Mouse (Mus musculus) C2C12 (cell line): ENCODE data around the gene Ier2. TPM values are rescaled to one million over a fixed set of nuclear protein-coding genes. Genes with fewer than 3 reads are reported as not detected.

Source experiments
- H3K27me3 ChIP-seq: one replicate; pipeline ENCODE4 v1.6.1; 2011; ENCODE audit not compliant: control insufficient read depth, insufficient read depth, insufficient read length
- H3K36me3 ChIP-seq: one replicate; pipeline ENCODE4 v1.6.1; 2011; ENCODE audit not compliant: control insufficient read depth, insufficient read depth
- H3K4me3 ChIP-seq: one replicate; pipeline ENCODE4 v1.5.1; 2011; ENCODE audit warnings: mild to moderate bottlenecking, control low read depth; ENCODE audit not compliant: poor library complexity, insufficient read depth, severe bottlenecking
- H3K79me2 ChIP-seq: one replicate; pipeline ENCODE4 v1.6.1; 2011; ENCODE audit not compliant: control insufficient read depth, insufficient read depth
- H3K79me3 ChIP-seq: one replicate; pipeline ENCODE4 v1.6.1; 2011; ENCODE audit warnings: low read depth, control low read depth
- H3ac ChIP-seq: one replicate; pipeline ENCODE3; 2011; ENCODE audit warnings: low read depth; ENCODE audit not compliant: control insufficient read depth, insufficient read length
- CEBPB ChIP-seq: IDR thresholded peaks from one replicate; pipeline ENCODE4 v1.6.1; 2011; ENCODE audit warnings: low read depth, mild to moderate bottlenecking, control low read depth, moderate library complexity
- CTCF ChIP-seq: IDR thresholded peaks from one replicate; pipeline ENCODE4 v1.5.1; 2011; ENCODE audit not compliant: control insufficient read depth, insufficient read depth, insufficient read length
- FOSL1 ChIP-seq: IDR thresholded peaks from one replicate; pipeline ENCODE4 v1.8.0; 2011; ENCODE audit warnings: mild to moderate bottlenecking, low read length; ENCODE audit not compliant: poor library complexity, insufficient read depth, severe bottlenecking
- MAX ChIP-seq: IDR thresholded peaks from one replicate; pipeline ENCODE4 v1.6.1; 2011; ENCODE audit warnings: mild to moderate bottlenecking, control low read depth
- MYOD1 ChIP-seq: IDR thresholded peaks from one replicate; pipeline ENCODE4 v1.6.1; 2011; ENCODE audit warnings: low read depth; ENCODE audit not compliant: control insufficient read depth, insufficient read length
- MYOG ChIP-seq: IDR thresholded peaks from one replicate; pipeline ENCODE4 v1.6.1; 2011; ENCODE audit not compliant: control insufficient read depth, insufficient read length; ENCODE audit errors: extremely low read depth
- USF1 ChIP-seq: IDR thresholded peaks from one replicate; pipeline ENCODE4 v1.6.1; 2011; ENCODE audit warnings: low read depth, mild to moderate bottlenecking, control low read depth, moderate library complexity
- polyA plus RNA-seq: library from polyadenylated mRNA; unstranded; fragments of >200 nt; fragmentation: generic; extraction: Trizol; gene quantifications from one replicate; pipeline ENCODE4 v1.2.1, GENCODE M21; 2012; ENCODE audit warnings: missing spikeins

The Ier2 gene
- polyA plus RNA-seq, 1 experiment: 61.4 TPM

DNA sequence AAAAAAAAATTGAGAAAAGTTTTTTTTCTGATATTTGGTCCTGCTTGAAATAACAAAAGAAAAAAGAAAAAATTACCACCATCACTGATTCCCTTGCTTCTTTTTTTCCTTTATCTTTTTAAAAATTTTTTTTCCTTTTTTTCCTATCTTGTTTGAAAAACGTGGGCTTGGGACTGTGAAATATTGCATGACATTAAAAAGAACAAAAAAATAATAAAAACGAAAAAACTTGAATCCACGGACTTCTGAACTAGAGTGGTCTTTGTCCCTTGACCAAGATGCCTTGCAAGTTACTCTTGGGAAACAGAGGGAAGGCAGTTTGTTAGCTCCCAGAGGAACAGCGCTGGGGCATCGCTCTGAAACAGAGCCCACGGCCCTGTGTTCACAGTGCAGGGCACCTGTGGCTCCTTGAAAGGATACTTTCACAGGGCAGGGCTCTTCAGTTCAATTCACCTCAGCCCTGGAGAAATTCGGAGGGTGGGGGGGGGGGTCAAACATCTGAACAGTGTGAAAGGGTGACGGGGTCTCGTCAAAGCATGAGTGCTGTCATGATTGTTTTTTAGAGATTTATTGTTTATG, 22.6 kb downstream of the Ier2 start:
- TF ChIP-seq MYOD1: no peak
- no peak for TF ChIP-seq FOSL1
- TF ChIP-seq MAX: no peak
- no peak for TF ChIP-seq USF1
- TF ChIP-seq CEBPB: no peak
- TF ChIP-seq MYOG: no peak
- no peak for TF ChIP-seq CTCF
- H3K27me3 ChIP-seq: no peaks in the 10 kb centered on the region
- H3K79me3 ChIP-seq: no peaks in the 10 kb centered on the region
- H3K79me2 ChIP-seq: no peaks in the 10 kb centered on the region
- no peak overlapping the region for H3ac ChIP-seq
- no peaks in the 10 kb centered on the region for H3K36me3 ChIP-seq
- peak overlapping the region; percentile 39 for H3K4me3 ChIP-seq

DNA sequence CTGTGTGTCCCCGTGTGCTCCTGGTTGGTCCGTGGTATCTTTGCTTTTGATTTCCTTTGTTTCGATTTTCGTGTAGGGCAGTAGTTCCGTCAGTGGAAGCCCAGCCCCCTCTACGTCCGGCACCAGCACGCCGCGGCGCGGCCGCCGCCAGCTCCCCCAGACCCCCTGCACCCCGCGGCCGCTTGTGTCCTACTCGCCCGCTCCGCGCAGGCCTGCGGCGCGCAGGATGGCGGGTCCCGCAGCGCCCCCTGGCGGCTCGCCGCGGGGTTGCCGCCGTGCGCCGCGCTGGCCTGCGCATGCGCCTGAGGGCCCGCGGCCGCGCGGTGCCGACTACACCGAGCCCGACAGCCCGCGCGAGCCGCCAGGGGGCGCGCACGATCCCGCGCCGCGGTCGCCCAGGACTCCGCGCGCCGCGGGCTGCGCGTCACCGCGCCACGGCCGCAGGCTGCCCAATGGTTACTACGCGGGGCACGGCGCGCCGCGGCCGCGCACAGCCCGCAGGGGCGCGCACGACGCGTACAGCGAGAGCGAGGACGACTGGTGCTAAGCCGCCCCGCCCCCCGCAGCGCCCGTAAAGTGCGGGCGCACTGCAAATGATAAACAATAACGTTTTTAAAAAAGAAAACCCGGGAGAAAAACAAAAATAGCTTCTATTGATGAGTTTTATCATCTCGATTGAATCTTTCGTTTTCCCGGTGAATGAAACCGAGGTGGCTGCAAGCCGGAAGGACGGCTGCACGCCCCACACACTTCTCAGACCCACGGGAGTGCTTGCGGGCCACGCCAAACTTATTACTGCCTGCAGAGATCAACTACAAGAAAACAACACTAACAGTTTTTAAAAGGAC, 23.3 kb downstream of the Ier2 start:
- no peaks in the 10 kb centered on the region for H3K36me3 ChIP-seq
- H3K79me2 ChIP-seq: no peaks in the 10 kb centered on the region
- H3K79me3 ChIP-seq: no peaks in the 10 kb centered on the region
- no peaks in the 10 kb centered on the region for H3K27me3 ChIP-seq
- peak overlapping the region; percentile 39 for H3K4me3 ChIP-seq
- peak overlapping the region; percentile 65 for H3ac ChIP-seq
- peak; percentile 100 for TF ChIP-seq CTCF
- TF ChIP-seq USF1: no peak
- TF ChIP-seq MAX: no peak
- TF ChIP-seq FOSL1: no peak

DNA sequence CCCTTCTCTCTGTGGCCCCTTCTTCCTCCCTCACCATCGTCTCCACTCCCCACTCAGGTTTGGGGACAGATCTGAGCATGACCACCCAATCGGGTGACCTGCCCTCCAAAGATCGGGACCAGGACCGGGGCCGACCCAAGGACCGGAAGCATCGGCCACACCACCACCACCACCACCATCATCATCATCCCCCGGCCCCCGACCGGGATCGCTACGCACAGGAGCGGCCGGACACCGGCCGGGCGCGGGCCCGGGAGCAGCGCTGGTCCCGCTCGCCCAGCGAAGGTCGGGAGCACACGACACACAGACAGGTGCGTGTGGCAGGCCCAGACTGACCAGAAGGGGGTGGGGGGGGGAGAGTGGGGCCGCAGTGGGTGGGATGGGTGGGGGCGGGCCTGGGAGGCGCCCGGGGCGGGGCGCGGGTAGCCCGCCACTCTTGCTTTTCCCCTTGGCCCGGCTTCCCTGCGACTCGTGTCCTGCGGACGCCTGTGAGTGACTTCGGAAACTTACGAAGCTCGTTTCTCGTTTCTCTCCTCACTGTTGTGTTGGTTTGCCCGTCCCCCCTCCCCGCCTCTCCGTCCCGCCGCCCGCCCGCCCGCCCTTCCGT, 24.0 kb downstream of the Ier2 start:
- Histone ChIP-seq H3K79me2 (no peaks in the 10 kb centered on the region), H3K79me3 (no peaks in the 10 kb centered on the region), H3ac (peak overlapping the region; percentile 65), H3K36me3 (no peaks in the 10 kb centered on the region), H3K27me3 (no peaks in the 10 kb centered on the region), H3K4me3 (peak overlapping the region; percentile 39)
- no peak for TF ChIP-seq MYOG
- TF ChIP-seq MYOD1: no peak
- TF ChIP-seq CEBPB: no peak
- no peak for TF ChIP-seq CTCF
- no peak for TF ChIP-seq USF1
- no peak for TF ChIP-seq MAX
- no peak for TF ChIP-seq FOSL1

GRCm38 (mm10) chr8:84637946-84638554, 24.6 kb downstream of the Ier2 start:
- Histone ChIP-seq H3K27me3 (no peaks in the 10 kb centered on the region), H3K4me3 (peak overlapping the region; percentile 39), H3ac (peak overlapping the region; percentile 61), H3K36me3 (no peaks in the 10 kb centered on the region), H3K79me2 (no peaks in the 10 kb centered on the region), H3K79me3 (no peaks in the 10 kb centered on the region)
- TF ChIP-seq USF1 (no peak), MYOD1 (no peak), FOSL1 (no peak), MAX (no peak), MYOG (no peak)

DNA sequence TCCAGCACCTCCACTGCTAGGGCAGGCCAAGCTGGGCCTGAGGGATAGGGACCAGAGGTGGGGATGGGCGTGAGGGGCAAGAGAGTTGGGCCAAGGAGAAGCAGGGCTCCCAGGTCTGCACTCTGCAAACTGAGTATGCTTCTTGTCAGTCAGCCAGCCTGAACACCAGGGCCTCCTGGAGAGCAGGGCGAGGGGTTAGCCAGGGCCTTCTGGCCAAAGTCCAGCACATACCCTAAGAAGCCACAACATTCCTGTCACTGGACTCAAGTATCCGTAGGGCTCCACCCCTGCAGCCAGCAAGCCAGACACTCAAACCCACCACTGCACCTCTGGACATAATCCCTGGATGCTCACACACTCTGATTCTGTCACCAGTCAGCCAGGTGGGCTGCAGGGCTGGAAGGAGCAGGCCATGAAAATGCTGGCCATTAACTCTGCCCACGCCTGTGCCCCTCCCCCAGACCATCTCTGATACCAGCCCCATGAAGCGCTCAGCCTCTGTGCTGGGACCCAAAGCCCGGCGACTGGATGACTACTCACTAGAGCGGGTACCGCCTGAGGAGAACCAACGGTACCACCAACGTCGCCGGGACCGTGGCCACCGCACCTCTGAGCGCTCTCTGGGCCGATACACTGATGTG, 26.5 kb downstream of the Ier2 start:
- Histone ChIP-seq H3K36me3 (no peaks in the 10 kb centered on the region), H3K27me3 (no peaks in the 10 kb centered on the region), H3ac (peak overlapping the region; percentile 2), H3K4me3 (no peak overlapping the region), H3K79me3 (no peaks in the 10 kb centered on the region), H3K79me2 (no peaks in the 10 kb centered on the region)
- TF ChIP-seq MYOD1 (no peak), USF1 (no peak), CEBPB (no peak), CTCF (no peak), MAX (no peak), FOSL1 (no peak), MYOG (no peak)
